Mouse (Mus musculus): ENCODE data around the gene Zbtb25. TPM values are rescaled to one million over a fixed set of nuclear protein-coding genes. Genes with fewer than 3 reads are reported as not detected.

Gene Zbtb25
- 9.4 and 10.5 TPM in 2 replicates for polyA plus RNA-seq (2015; fragmentation: Nextera tagmentation; extraction: Ambion mirVana)

DNA sequence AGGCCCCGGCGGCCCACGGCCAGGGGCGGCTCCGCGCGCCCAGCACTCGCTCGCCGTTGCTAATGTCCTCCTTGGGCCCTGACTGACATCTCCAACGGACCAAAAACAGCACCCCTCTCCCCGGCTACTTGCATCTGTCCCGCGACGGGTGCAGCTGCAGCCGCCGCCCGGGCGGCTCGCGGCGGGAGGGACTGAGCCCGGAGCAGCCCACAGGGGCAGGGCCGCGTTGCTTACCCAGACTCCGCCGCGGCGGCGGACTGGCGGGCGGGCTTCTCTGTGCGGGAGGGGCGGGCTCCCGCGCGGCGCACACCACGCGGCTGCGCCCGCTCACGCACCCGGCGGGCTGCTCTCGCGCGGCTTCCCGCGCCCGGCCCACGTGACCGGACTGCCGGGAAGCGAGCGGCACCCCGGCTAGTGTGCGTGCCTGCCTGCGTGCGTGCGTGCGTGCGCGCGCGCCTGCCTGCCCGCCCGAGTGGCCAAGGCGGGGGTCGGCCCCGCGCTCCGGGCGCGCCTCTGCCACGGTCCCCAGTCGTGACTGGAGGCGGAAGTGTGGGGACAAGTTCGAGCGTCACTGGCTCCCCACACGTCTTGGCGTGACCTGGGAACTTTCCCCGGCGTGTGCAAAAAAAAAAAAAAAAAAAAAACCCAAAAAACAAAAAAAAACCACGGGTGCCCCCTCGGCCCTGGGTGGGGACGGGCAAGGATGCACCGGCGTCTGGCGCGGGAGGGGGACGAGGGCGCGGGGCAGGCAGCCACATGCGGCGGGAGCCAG is at the start of gene Zbtb25:
TSS of gene Zbtb25 (minus strand) at position 397 of the 772 bp plus-strand sequence.

DNA sequence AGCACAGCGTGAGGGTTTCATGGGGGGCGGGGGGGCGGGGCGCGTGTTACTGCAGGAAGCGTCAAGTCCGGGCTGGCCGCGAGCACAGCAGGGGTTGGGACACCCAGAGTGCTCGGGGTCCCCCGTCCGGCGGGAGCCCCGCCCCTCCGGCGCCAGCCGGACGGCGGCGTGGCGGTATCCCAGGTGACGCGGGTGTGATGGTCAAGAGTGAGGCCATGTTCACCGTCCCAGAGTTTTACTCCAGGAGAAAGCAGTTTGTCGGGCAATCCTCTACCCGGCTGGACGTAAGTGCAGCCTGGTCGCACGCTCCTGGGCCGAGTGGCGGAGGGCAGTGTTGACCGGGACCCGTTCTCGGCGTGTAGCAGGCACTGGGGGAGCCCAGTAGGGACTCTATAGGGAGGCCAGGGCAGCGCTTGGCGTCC is 48.0 kb upstream of the Zbtb25 start, which contains the start of gene Ppp1r36:
TSS of gene Ppp1r36 (plus strand) at position 106 of the 422 bp plus-strand sequence.

DNA sequence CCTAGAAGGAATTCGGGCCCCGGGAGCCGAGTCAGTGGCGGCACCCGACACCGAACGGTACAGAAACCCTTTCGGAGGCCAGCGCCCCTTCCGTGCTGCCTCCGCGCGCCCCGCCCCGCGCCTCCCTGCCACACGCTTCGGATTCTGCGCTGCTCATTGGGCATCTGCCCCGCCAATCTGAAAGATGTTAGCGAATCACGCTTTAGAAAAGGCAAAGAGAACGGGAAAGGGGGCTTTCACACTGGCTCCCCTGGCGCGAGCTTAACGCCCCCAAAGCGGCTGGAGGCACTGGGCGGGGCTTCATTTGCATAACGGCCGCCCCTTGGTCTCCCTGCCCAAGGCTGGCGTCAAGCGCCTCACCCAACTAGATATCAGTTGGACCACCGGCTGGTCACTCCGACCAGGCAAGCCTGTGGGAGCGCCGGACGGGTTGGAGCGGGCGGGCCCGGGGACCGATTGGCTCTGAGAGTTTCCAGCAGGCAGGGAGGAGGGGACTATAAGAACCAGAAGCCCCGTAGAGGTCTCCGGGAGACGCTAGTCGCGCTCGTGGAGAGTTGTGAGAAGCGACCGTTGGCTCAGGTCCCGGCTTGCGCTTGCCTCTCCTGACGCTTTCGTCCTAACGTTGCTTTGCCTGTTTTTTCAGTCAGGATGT is 34.6 kb upstream of the Zbtb25 start, which contains the start of gene Hspa2:
TSS of gene Hspa2 (plus strand) at position 291 of the 652 bp plus-strand sequence.

DNA sequence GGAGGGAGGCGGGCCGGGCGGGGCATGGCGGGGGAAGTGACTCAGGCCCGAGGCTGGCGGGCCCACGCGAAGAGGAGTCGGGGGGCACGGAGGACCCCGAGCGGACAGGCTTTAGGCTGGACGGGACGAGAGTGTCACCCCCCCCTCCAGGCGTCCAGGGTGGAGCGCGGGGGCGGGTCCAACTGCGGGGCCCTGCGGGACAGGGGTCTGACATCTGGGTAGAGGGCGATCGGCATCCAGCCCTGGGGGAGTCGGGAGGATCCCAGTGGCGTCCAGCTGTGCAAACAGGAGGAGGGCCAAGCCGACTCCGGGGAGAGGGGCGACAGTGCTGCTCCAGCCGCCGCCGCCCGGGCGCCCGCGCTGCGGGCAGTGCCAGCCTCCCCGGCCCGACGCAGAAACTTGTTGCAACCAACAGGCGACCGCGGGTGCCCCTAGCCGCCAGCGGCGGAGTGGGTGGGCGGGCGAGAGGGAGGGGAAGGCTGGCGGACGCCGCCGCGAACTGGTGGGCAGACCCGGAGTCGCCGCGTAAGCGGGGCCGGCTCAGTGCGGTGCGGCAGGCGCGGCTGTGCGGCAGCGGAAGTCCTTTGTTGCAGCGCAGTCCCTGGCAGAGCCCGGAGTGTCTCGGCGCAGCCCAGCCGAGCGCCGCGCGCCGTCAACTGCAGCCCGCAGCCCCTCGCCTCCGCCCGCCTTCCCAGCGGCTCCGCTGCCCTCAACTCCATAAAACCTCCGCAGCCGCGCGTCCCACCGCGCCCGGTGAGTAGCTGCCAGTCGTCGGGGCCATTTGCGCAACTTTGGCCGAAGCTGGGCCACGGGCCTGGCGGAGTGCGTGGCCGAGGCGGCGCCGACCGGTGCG is 802 bp upstream of the Zbtb25 start, which contains the start of gene Zbtb1:
TSS of gene Zbtb1 (plus strand) at position 289 of the 853 bp plus-strand sequence.

DNA sequence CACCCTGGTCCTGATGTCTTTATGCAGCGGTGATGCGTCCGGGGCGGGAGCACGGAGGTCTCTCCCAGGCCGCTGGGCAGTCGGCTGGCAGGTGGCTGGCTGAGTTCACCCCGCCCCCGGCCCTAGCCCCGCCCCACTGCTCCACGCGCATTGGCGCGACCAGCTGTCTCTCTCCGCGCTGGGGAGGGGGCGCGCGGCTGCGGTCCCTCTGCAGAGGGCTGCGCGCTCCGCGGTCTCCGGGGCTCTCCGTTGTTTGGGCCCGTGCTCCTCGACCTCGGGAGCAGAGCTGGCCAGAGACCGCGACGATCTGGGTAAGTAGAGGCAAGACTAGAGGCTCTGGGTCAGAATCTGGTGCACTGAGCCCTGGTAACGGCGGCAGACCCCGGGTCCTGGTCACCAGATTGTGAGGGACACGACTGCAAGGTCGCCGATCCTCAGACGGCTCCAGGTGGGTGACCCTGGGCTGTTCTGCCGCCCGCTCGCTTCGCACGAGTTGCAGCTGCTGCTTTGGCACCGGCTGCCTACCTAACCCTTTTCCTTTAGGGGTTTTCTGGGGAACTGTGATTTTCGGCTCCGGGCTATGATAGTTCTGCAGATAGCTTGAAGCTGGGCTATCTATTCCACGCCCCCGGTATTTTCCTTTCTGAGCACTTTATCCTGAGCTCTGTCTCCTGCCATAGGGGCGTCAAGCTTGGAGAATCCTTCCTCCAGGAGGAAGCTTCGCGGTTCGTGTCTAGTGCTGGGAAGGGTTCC is 44.5 kb downstream of the Zbtb25 start, which contains the start of gene Akap5:
TSS of gene Akap5 (plus strand) at position 213 of the 753 bp plus-strand sequence.

Other genes starting within 250 kb of the Zbtb25 start
- gene Esr2, start 192.3 kb downstream of the Zbtb25 start, polyA plus RNA-seq (2015; fragmentation: Nextera tagmentation; extraction: Ambion mirVana) = 0.05 and 0.11 TPM in 2 replicates
- not detected in 2 replicates for gene Tex21, start 122.9 kb downstream of the Zbtb25 start, polyA plus RNA-seq (2015; fragmentation: Nextera tagmentation; extraction: Ambion mirVana)
- gene Mthfd1, start 114.3 kb downstream of the Zbtb25 start, polyA plus RNA-seq (2015; fragmentation: Nextera tagmentation; extraction: Ambion mirVana) = 29.8 and 30.1 TPM in 2 replicates
- 8.4 and 11.2 TPM in 2 replicates for gene Akap5, start 44.7 kb downstream of the Zbtb25 start, polyA plus RNA-seq (2015; fragmentation: Nextera tagmentation; extraction: Ambion mirVana)
- 4.3 and 5.6 TPM in 2 replicates for gene Zbtb1, start 664 bp upstream of the Zbtb25 start, polyA plus RNA-seq (2015; fragmentation: Nextera tagmentation; extraction: Ambion mirVana)
- gene Hspa2, start 34.6 kb upstream of the Zbtb25 start, polyA plus RNA-seq (2015; fragmentation: Nextera tagmentation; extraction: Ambion mirVana) = 37.6 and 50.4 TPM in 2 replicates
- 4.6 and 5.6 TPM in 2 replicates for gene Ppp1r36, start 47.9 kb upstream of the Zbtb25 start, polyA plus RNA-seq (2015; fragmentation: Nextera tagmentation; extraction: Ambion mirVana)
- 11.9 and 12.0 TPM in 2 replicates for gene Plekhg3, start 161.3 kb upstream of the Zbtb25 start, polyA plus RNA-seq (2015; fragmentation: Nextera tagmentation; extraction: Ambion mirVana)

Data from urinary bladder, postnatal 0 days (tissue).